Mouse (Mus musculus) neutrophil, adult 5-6 weeks (primary cell): ENCODE results near the gene Man2a1. TPM values are rescaled to one million over a fixed set of nuclear protein-coding genes. Genes with fewer than 3 reads are reported as not detected.

Experiments used
- ATAC-seq: fragments of 151-379, 151-347 bp; 2 replicates; pipeline ENCODE4 v1.8.0; 2017; ENCODE audit warnings: mild to moderate bottlenecking, moderate TSS enrichment; ENCODE audit not compliant: insufficient number of reproducible peaks, poor library complexity, low FRiP score, severe bottlenecking; ENCODE audit errors: extremely low read depth
- total RNA-seq: library from RNA; stranded (forward); fragments of 200-1000 nt; gene quantifications from 2 replicates; pipeline ENCODE4 v1.2.3, GENCODE M21; 2017

The Man2a1 gene
- total RNA-seq, 1 experiment from 2014 or later: 69.0 TPM

DNA sequence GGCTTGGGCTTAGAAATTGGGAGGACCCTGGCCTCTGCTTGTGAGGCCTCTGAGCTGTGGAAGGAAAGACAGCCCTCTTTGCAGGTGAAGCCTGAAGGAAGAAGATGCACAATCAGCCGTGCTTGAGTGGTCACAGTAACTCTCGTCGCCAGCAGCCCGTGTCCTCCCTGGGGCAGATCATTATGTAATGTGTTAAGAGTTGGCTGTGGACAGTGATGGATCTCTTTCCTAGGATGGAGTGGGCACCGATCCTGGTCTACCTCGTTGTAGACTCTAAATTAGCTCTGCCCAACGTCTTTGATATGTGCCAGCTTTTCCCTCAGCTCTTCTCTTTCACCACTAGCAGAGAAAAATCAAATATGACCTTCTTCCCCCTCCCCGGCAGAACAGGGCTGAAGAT lies 20.7 kb downstream of the Man2a1 start:
- no peak for ATAC-seq

DNA sequence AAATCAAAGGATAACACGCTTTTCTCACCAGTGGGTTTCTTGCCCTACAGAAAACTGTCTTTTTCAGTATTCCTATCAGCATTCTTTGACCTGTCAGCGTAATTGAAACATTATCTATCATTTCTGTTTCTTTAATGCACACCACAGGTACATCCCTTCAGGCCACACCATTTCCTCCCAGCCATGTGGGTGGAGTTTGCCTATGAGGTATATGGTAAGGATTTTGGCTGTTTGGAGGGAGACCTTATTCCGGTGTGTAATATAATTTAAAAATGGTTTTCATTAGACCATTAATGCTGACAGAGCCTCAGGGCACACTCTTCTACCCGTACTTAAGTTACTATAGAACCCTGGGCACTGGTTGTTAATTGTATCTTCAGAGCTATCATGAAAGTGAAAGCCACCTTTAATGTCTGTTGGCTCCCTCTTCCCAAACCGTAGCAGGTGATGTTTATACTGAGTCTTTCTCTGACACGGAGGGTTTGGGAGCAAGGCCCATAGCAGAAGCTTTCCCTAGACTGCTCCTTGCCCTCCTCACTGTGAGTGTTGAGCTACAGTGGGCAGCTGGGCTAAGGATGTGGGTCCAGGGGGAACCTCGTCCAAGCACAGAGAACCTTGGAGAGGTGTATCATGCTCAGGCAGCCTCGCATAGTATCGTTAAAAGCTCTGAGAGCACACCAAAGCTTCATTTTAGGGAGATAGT lies 21.3 kb downstream of the Man2a1 start:
- ATAC-seq: no peak

DNA sequence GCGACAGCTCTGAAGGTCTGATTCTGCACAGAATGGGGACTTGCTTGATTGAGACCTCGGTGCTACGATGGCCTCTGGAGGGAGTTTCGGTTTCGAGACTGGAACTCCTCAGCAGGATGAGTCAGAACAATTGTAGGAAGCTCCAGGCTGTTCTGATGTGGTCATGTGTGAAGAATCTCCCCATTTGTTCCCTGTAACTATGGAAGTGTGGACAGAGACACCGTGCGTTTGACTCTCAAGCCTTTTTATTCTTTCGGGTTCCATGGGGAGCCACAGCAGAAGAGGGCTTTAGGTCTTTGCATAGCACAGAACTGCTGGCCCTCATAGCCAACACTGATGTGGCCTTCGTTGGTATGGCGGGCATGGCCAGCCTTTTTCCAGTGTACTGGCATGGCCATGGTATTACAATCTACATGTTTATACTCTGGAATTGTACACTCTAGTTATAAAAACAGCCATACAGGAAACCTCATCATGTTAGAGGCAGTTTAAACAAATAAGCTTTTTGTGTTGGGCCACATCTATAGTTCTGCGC lies 21.9 kb downstream of the Man2a1 start:
- peak; percentile 18; the same call in 1 of the 2 replicates for ATAC-seq

DNA sequence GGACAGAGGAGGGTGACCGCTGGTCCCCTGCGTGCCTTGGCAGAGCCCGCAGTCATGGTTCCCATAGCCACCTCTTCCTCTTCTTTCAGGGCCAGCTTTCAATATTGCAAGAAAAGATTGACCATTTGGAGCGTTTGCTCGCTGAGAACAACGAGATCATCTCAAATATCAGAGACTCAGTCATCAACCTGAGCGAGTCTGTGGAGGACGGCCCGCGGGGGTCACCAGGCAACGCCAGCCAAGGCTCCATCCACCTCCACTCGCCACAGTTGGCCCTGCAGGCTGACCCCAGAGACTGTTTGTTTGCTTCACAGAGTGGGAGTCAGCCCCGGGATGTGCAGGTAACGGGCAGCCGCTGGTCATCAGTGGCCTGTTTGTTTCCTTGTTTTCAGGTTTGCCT lies 23.9 kb downstream of the Man2a1 start:
- no peak for ATAC-seq

DNA sequence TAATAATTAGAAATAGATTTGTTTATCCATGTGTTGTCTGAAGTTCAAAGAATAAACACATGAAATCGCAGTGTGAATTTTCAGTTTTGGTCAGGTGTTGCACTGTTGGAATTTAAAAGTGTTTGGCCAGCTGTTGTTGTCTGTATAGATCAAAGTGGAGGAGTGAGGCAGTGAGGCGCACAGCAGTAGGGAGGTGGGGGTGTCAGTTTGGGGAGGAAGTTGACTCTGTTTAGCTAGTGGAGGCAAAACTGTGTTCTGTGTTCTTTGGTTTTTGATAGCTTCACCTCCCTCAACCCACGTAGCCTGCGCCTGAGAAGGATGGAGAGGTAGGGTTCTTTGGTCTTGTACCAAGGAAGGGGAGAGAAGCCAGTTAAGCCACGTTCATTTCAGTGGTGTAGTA lies 28.3 kb downstream of the Man2a1 start:
- peak; percentile 74; the same call in 1 of the 2 replicates for ATAC-seq

DNA sequence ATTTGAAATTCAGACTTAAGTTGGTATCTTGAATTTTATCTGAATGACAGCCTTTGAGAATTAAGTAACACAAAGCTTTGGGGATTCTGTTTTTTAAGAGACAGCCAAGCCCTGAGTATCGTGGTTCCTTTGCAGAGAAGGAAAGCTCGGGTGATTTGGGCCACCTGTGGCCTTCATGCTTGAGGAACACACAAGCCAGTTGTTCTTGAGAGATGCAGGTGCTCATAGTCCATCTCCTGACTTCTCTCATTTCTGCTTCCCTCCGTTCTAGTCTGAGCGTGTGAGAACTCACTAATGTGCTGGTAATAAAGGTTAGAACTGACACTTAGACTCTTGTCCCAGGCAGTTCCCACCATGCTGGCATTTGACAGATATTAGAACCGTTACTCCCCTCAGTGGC lies 28.9 kb downstream of the Man2a1 start:
- ATAC-seq: no peak

DNA sequence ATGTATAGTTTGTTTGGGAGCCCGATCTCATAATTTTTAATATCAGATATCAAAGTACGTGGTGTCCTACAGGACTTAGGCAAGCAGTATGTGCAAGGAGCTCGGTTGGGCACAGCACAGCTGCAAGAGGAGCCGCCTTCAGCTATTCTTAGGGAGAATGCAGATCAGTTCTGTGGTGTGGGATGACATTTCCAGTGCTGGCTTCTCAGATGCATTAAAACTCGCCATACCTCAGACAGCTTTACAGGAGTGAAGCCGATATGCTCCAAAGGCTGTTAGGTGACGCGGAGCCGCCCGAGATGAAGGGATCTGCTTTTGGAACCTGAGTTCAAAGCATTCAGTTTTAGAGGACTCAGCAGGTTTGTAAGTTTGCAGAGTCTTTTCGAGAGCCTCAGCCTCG lies 30.0 kb downstream of the Man2a1 start:
- ATAC-seq: no peak

DNA sequence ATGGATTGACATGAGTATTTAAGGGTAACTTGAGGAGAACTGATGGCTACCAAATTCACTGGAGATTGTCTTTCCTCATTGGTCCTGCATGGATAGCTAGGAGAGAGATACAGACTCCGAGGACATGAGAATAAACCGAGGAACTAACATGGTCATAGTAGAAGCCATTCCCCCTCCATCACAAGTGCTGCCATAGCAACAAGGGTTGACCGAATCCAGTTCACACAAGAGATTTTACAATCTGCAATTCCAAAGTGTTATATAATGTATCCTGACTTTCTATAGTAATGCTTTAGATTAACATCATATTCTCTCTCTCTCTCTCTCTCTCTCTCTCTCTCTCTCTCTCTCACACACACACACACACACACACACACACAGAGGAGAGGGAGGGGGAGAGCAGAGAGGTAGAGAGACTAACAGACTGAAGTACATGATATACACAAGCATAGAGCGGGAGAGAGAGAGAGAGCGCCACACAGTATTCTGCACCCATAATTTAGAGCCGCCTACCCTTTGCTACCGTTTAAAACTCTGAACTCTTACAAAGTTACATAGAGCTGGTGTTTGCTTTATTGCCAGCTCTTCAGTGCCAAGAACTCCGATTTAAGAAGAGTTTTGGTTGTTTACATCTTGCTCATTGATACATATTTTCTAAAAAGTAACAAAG lies 37.5 kb downstream of the Man2a1 start:
- ATAC-seq: no peak

DNA sequence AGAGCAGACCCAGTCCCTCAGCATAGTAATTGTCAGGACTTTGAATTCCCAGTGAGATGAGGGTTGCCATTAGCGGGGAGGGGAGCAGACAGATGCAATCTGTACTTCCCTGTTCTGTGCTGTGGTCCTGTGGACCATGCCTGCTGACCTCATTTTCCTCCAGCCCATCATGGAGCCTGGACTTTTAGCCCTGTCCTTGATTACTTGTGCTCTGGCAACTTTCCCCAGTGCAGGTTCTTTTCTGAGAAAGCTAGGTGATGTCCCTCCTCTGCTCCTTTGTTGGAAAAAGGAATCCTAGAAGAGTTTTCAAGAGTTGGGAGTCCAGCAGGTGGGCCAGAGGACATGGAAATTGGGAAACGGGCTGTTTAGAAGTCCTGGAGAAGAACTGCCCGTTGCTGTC lies 40.8 kb downstream of the Man2a1 start:
- ATAC-seq: no peak

DNA sequence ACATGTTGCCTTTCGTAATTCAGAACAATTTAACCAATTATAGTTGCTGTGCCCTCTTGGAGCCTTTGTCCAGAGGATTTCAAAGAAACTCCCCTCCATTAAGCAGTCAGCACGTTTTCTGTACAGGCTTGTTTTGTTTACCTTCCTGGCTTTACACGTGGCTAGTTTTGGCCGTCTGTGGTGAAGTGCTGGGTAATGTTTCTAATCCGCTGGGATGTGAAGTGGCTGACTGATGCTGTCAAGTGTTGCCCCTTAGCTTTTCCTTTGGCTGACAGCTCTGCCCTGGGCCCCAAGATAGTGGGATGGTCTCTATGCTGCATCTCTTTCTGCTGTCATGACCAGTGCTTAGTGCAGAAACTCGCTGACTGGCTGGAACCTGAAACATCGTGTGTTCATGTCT lies 43.1 kb downstream of the Man2a1 start:
- no peak for ATAC-seq

DNA sequence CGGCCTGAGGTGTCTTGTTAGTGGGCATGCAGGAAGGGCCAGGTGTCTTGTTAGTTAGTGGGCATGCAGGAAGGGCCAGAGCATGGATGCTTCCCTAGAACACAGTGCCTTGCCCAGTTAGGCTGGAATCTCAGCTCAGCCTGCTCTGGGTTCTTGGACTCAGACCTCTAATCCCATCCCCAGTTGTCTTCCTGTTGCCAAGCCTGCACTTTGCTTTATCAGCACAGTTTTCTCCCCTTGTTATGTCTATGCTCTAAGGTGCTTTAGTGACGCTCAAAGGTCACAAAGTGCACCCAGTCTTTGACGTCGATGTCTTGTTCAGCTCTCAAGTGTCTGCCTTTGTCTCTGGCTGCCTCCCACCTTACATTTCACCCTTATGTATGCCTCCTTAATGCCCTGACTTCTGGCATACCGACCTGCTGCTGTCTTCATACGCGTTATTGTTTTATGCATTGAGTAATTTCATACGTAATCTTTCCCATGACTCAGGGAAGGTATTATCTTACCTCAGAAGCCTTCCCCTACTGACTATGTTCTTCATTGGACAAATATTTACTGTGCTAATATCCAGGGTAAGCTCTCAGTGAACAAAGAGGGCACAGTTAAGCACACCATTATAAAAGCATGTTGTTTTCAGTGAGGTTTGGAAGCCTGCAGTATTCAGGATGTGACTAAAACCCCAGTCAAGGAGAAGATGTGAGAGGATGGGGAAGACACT lies 44.5 kb downstream of the Man2a1 start:
- no peak for ATAC-seq

DNA sequence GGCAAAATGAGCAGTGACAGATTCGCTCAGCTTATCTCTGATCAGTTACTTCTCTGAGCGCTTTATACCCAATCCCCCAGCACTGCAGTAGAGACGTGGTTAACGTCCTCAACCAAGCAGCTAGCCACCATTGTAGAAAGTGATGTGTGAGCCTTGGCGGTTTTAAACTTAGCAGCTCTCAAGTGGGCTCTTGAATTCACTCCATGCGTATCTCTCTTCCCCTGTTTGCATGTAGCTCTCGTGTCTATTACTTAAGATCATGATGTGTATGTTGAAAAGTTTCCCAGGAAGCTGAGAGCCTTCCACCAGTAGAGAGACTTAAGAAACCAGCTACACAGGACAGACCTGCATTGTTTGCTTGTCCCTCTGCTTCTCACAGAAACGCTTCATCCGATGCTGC lies 46.9 kb downstream of the Man2a1 start:
- no peak for ATAC-seq

DNA sequence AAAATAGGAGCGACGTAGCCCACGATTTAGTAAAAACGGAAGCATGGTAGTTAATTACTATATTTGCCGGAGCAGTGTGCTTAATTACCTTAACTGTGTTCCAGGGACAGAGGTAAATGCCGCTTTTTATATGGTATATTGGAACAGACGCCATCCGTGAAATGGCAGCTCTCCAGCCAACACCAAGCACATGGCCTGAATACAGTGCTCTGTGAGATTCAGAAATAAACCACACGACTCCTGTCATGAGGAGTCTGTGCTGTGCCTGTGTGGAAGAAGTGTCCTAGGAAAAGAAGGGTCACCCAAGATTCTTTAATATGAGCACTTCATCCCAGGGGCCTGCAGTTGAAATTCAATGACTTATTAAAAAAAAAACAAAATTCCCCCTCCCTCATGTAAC lies 50.2 kb downstream of the Man2a1 start:
- ATAC-seq: no peak

DNA sequence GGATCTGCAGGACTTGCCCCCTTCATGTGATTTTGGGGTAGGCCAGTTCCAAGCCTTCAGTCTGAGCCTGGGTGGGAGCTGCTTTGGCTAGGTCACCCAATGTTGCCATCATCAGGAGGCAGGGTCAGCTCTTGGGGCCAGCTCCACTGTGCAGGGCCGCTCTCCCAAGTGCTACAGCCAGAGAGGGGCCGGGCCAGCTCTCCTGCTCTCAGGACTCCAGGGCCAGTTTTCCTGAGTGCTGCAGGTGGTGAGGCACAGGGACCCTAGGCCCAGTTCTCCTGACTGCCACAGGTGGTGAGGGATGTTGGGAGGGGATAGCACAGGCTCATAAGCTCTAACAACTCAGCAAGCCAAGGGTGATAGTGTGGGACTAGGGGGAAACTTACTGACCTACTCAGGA lies 53.1 kb downstream of the Man2a1 start:
- no peak for ATAC-seq

DNA sequence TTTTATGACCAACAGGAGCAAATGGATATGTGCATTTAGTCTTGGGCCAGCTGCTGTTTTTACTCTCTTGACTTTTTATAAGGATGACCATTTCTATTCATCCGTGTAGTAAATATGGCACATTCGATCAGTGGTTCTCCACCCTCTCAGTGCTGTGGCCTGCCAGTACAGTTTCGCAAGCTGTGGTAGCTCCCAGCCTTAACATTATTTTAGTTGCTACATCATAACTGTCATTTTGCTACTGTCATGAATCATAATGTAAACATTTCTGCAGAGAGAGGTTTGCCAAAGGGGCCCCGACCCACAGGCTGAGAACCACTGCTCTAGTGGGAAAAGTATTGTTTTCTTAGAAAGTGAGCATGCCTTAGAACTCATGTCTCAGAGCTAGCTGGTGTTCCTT lies 59.1 kb downstream of the Man2a1 start:
- ATAC-seq: no peak

DNA sequence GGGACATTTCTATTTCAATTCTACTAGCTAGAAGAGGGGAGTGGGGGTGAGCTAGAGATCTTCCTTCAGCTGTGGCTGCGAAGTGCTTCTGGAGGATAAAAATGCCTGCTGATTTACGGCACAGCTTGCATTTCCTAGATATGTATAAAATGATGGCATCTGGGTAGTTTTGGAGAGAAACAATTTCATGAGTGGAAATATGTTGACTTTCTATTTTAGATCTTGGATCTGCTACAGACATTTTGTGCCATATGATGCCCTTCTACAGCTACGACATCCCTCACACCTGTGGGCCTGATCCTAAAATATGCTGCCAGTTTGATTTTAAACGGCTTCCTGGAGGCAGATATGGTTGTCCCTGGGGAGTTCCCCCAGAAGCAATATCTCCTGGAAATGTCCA lies 66.0 kb downstream of the Man2a1 start:
- no peak for ATAC-seq

DNA sequence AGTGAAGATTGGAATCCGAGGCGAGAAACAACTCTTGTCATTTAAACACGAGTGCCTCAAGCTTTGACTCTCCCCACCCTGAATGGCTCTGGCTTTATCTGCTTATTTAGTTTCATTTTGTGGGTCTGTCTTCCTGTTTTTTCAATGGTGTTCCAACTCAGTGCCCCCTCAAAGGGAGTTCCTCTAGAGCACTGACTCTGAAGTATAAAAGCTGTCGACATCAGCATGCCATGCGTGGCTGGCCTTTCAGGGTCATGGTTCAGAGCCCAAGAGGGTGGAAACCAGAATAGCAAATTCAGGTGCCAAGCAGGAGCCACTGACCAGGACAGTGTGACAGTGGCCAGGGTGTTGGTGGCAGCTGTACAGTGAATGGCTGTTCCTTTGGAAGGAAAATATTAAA lies 68.0 kb downstream of the Man2a1 start:
- peak; percentile 99 for ATAC-seq

DNA sequence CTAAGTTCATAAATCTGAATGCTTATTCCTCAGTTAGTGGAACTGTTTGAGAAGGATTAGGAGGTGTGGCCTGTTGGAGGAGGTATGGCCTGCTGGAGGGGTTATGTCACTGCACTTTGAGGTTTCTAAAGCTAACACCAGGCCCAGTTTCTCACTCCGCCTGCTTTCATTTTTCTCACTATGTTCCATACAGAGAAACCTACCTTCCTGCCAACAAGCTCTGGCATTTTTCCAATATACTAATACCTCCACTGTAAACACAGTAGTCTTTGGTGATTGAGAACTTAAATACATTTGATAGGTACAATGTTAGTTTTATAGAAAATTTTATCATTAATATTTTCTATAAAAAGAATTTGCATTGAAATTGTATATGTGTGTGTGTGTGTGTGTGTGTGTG lies 73.9 kb downstream of the Man2a1 start:
- ATAC-seq: no peak

DNA sequence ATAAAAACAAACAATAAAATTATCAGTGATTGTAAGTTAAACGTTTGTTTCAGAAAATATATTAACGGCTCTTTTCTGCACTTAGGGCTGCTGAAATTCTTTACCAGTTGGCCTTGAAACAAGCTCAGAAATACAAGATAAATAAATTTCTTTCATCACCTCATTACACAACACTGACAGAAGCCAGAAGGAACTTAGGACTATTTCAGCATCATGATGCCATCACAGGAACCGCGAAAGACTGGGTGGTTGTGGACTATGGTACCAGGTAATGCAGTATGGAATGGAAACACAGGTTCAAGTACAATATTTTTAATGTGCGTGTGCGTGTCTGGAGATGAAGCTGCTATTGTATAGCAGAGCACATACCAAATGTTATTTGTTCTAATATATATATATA lies 74.4 kb downstream of the Man2a1 start:
- no peak for ATAC-seq
